Mouse (Mus musculus): ENCODE data around the gene Spsb3. TPM values are rescaled to one million over a fixed set of nuclear protein-coding genes. Genes with fewer than 3 reads are reported as not detected.
A peak's percentile ranks its signal among the peaks of the same experiment; 100 is the strongest.

Gene Spsb3
- polyA plus RNA-seq, 1 experiment = 18.7 TPM

DNA sequence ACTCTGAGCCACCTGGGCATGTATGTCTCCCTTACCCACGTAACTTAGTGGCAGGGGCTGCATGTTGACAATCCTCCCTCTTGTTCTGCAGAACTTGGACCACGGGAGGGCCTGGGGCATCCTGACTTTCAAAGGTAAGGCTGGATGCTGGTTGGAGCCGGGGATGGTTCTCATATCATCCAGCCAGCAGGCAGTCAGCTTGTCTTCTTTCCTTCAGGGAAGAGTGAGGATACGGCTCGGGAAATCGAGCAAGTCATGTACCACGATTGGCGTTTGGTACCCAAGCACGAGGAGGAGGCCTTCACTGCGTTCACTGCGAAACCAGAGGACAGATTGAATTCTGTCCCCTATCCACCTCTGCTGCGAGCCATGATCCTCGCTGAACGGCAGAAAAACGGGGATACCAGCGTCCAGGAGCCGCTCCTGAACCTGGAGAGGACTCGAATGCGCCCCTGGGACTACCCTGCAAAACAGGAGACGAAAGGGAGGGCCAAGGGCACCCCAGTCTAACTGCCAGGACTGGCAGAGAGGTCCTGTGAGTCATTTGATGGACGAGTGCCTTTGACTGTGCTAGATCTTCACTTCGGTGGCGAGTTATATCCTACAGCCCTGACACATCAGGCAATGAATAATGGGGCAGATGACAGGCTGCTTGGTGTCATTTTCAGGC is 9.3 kb downstream of the Spsb3 start:
- Histone ChIP-seq H3K27me3 (replicated peaks) (no peaks in the 10 kb centered on the region), H3K4me1 (peaks cover 76% of the 10 kb centered on the region), H3K36me3 (replicated peaks; ENCODE audit: low read length) (peaks cover 72% of the 10 kb centered on the region), H3K9me3 (no peaks in the 10 kb centered on the region), H3K4me3 (replicated peaks) (peak overlapping the region; percentile 94)
- TF ChIP-seq FLI1 (IDR thresholded peaks at IDR 0.05; ENCODE audit: low read length) (no peak), GATA1 (IDR thresholded peaks at IDR 0.05; ENCODE audit: borderline replicate concordance, low read length) (no peak)

DNA sequence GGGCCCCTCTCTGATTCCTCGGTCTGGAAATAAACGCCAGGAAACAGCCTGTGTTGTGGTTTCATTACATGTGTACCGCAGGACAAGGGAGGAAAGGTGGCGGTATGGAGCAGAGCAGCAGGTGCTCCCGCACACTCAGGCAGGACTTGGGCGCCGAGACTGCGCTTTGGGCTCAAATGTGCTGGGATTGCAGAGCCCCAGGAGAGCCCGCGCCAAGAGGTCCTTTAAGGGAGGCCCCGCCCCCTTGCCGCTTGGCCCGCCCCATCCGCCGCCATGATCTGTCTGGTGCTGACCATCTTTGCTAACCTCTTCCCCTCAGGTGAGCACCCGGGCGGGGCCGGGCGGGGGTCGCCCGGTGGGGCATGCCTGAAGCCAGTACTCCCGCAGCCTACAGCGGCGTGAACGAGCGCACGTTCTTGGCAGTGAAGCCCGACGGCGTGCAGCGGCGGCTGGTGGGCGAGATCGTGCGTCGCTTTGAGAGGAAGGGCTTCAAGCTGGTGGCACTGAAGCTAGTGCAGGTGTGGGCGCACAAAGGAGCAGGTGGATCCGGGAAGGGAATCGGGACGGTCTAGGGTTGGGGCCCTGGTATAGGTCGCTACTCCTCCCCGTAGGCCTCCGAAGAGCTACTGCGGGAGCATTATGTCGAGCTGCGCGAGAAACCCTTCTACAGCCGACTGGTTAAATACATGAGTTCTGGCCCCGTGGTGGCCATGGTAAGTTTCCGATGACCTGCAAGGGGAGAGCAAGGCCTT is 10.0 kb downstream of the Spsb3 start, which contains the start of gene Nme3:
Nme3 (plus strand) TSS at position 260 of the 752 bp plus-strand sequence.
- peaks cover 72% of the 10 kb centered on the region for H3K36me3 ChIP-seq (replicated peaks; ENCODE audit: low read length)
- H3K4me3 ChIP-seq (replicated peaks) = peak within 1 kb of the TSS; percentile 94
- H3K9me3 ChIP-seq = no peaks in the 10 kb centered on the region
- TF ChIP-seq GATA1 (IDR thresholded peaks at IDR 0.05; ENCODE audit: borderline replicate concordance, low read length) (no peak), FLI1 (IDR thresholded peaks at IDR 0.05; ENCODE audit: low read length) (no peak)
- peaks cover 69% of the 10 kb centered on the region for H3K4me1 ChIP-seq
- H3K27me3 ChIP-seq (replicated peaks) = no peaks in the 10 kb centered on the region

DNA sequence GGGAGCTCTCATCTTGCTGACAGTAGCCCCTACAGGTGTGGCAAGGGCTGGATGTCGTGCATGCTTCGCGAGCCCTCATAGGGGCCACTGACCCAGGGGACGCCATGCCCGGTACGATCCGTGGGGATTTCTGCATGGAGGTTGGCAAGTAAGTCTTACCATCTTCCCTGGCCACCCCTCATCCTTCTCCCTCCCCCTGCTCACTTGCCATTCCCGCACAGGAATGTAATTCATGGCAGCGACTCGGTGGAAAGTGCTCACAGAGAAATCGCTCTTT is 10.5 kb downstream of the Spsb3 start:
- H3K4me1 ChIP-seq = peaks cover 69% of the 10 kb centered on the region
- H3K27me3 ChIP-seq (replicated peaks) = no peaks in the 10 kb centered on the region
- peak overlapping the region; percentile 94 for H3K4me3 ChIP-seq (replicated peaks)
- peaks cover 75% of the 10 kb centered on the region for H3K36me3 ChIP-seq (replicated peaks; ENCODE audit: low read length)
- TF ChIP-seq FLI1 (IDR thresholded peaks at IDR 0.05; ENCODE audit: low read length) = no peak
- TF ChIP-seq GATA1 (IDR thresholded peaks at IDR 0.05; ENCODE audit: borderline replicate concordance, low read length) = no peak
- H3K9me3 ChIP-seq = no peaks in the 10 kb centered on the region

DNA sequence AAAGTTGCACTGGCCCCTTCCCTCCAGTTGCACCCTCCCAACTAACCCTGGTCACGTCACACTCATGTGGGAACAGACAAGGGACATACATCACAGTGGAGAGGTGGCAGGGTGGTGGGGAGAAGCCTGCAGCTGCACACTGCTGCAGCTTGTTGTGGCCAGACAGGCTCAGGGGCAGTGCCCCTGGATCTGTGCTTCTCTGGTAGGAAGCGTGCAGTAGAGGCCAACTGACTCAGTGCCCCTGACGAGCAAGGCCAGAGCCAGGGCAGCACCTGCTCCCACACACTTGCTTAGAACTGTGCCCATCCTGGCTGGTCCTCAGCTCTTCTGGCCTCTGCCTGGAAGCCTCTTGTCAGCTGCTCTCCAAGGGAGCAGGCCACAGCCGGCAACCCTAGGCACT is 11.2 kb downstream of the Spsb3 start:
- peaks cover 66% of the 10 kb centered on the region for H3K4me1 ChIP-seq
- H3K36me3 ChIP-seq (replicated peaks; ENCODE audit: low read length) = peaks cover 75% of the 10 kb centered on the region
- no peaks in the 10 kb centered on the region for H3K9me3 ChIP-seq
- no peak for TF ChIP-seq GATA1 (IDR thresholded peaks at IDR 0.05; ENCODE audit: borderline replicate concordance, low read length)
- TF ChIP-seq FLI1 (IDR thresholded peaks at IDR 0.05; ENCODE audit: low read length) = no peak
- peak overlapping the region; percentile 25 for H3K4me3 ChIP-seq (replicated peaks)
- H3K27me3 ChIP-seq (replicated peaks) = no peaks in the 10 kb centered on the region

DNA sequence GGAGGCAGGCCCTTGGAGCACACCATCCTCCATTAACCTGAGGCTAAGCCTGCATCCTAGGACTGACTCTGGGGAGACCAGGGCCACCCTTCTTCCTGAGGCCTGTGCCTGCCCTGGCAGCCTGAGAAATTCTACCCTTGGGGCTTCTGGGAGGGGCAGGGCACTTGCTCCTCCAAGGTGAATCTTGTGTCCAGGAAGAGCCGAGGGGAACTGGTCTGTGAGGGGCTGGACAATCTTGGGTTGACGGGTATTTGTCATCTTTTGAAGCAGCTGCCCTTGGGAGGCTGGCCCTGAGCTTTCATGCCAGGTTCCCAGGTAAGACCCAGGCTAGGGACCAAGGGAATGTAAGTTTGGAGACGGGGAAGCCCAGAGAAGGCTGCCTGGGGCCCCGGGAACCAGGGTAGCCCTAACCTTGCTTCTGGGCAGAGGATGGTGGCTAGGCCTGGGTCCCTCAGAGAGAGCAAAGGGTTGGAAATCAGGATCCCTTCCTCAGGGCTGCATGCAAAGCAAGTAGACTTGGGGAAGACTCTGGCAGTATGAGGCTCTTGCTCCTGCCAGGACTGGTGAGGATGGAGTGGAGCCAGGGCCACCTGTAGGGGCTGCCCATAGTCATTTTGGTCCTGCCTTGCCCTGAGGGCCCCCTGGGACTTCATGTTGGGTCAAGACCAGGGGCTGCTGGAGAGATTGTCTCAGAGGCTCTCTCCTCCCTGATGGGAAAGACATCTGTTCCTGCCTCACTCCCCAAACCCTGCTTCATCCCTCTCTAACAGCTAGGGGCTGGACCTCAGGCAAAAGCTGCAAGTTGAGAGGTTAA is 11.8 kb downstream of the Spsb3 start:
- Histone ChIP-seq H3K9me3 (no peaks in the 10 kb centered on the region), H3K36me3 (replicated peaks; ENCODE audit: low read length) (peaks cover 75% of the 10 kb centered on the region), H3K4me1 (peaks cover 63% of the 10 kb centered on the region), H3K4me3 (replicated peaks) (peak overlapping the region; percentile 25), H3K27me3 (replicated peaks) (no peaks in the 10 kb centered on the region)
- TF ChIP-seq GATA1 (IDR thresholded peaks at IDR 0.05; ENCODE audit: borderline replicate concordance, low read length) = no peak
- TF ChIP-seq FLI1 (IDR thresholded peaks at IDR 0.05; ENCODE audit: low read length) = no peak

DNA sequence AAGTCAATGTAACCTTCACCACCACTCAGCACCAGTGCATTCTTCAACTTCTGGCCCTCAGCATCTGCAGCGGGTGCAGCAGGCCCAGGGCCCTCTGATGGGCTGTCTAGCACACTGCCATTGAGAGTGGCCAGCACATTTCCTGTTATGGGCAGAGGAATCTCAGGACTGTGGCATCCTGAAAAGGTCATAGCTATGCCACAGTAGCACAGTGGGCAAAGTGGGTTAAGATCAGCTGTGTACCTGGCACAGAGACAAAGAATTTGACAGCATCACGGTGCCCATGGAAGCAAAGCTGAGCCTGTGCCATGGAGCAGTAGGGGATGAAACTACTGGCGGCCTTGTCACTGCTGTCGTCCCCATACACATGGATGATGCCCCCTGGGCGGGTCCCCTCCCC is 12.7 kb downstream of the Spsb3 start:
- Histone ChIP-seq H3K4me1 (peaks cover 63% of the 10 kb centered on the region), H3K9me3 (no peaks in the 10 kb centered on the region), H3K4me3 (replicated peaks) (no peak overlapping the region), H3K36me3 (replicated peaks; ENCODE audit: low read length) (peaks cover 76% of the 10 kb centered on the region), H3K27me3 (replicated peaks) (no peaks in the 10 kb centered on the region)
- TF ChIP-seq GATA1 (IDR thresholded peaks at IDR 0.05; ENCODE audit: borderline replicate concordance, low read length) (no peak), FLI1 (IDR thresholded peaks at IDR 0.05; ENCODE audit: low read length) (no peak)

DNA sequence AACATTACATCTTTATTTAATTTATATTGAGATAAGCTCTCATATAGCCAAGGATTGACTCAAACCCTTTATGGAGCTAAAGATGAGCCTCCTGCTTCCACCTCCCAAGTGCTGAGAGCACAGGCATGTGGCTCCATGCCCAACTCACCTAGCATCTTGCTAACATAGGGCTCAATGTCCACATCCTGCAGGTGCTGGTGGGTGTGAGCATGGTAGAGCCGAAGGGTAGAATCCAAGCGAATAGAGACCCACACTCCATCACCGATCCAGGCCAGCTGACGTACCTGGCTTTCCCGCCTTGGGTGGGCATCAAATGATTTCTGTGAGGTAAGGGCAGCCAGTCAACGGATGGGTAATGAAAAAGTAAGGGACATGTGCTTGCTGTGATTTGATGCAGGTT is 13.6 kb downstream of the Spsb3 start:
- no peaks in the 10 kb centered on the region for H3K27me3 ChIP-seq (replicated peaks)
- no peaks in the 10 kb centered on the region for H3K9me3 ChIP-seq
- peaks cover 57% of the 10 kb centered on the region for H3K4me1 ChIP-seq
- H3K4me3 ChIP-seq (replicated peaks) = no peak overlapping the region
- TF ChIP-seq GATA1 (IDR thresholded peaks at IDR 0.05; ENCODE audit: borderline replicate concordance, low read length) (no peak), FLI1 (IDR thresholded peaks at IDR 0.05; ENCODE audit: low read length) (no peak)
- peaks cover 85% of the 10 kb centered on the region for H3K36me3 ChIP-seq (replicated peaks; ENCODE audit: low read length)

DNA sequence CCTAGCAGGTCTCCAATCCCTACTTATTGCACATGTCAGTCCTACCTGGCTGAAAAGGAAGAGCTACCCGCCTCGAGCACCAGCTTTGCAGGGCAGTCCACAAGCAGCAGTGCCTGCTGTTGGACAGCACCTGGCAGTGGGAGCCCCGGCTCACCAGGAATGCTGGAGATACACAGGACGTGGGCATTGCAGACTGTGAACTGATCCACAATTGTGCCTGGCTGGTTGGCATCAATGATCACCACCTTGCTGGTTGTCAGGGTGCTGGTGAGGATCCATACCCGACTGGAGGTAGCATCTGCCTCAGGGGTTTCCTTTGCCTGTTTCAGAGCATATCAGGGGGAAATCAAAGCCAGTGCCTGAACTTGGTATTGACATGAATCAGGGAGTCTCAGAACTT is 15.7 kb downstream of the Spsb3 start:
- H3K4me3 ChIP-seq (replicated peaks) = no peak overlapping the region
- TF ChIP-seq FLI1 (IDR thresholded peaks at IDR 0.05; ENCODE audit: low read length) (no peak), GATA1 (IDR thresholded peaks at IDR 0.05; ENCODE audit: borderline replicate concordance, low read length) (no peak)
- H3K27me3 ChIP-seq (replicated peaks) = no peaks in the 10 kb centered on the region
- no peaks in the 10 kb centered on the region for H3K9me3 ChIP-seq
- peaks cover 37% of the 10 kb centered on the region for H3K4me1 ChIP-seq
- H3K36me3 ChIP-seq (replicated peaks; ENCODE audit: low read length) = peaks cover 100% of the 10 kb centered on the region

DNA sequence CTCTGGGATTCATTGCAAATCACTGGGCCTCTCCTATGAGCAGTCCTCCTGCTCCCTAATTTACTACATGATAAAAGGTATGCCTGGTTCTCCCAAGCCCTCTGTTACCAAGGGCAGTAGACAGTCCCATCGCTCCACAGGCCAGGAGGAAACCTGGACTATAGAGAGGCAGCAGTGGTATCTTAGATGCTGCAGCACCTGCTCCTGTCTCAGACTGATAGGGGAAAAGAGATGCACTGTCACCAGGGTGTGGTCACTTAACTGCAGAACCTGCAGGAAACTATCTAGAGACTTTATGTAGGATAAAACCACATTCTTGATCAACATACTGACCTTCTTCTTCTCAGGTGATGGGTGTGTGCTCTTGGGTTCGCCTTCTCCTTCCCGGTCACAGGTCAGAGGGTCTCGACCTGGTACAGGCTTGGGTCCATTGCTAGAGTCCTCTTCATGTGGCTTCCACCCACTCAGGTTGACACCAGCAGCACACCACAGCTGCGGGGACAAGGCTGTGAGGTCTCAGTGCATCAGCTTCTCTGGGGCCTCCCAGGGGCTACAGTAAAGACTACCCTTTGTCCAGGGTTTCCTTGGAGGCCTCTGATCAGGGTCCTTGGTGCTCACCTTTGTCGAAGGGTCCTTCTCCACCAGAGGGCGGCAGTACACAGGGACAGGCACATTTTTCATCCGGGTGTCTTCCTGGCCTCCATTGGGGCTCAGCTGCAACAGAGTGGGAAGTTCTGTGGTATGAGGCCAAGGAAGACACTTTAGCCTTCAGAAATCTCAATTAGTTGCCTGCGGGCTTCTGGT is 16.4 kb downstream of the Spsb3 start:
- Histone ChIP-seq H3K4me1 (peaks cover 31% of the 10 kb centered on the region), H3K4me3 (replicated peaks) (no peak overlapping the region), H3K27me3 (replicated peaks) (no peaks in the 10 kb centered on the region), H3K36me3 (replicated peaks; ENCODE audit: low read length) (peaks cover 100% of the 10 kb centered on the region), H3K9me3 (no peaks in the 10 kb centered on the region)
- TF ChIP-seq FLI1 (IDR thresholded peaks at IDR 0.05; ENCODE audit: low read length) = no peak
- no peak for TF ChIP-seq GATA1 (IDR thresholded peaks at IDR 0.05; ENCODE audit: borderline replicate concordance, low read length)

All from megakaryocyte, embryonic 14.5 days (primary cell).